Mouse (Mus musculus) CD4-positive helper T cell, adult 2 months (primary cell): ENCODE results near the gene Trim30c.
"Not testable (repeated sequence)": the region's sequence is repeated elsewhere in the genome, so short reads cannot be mapped to it uniquely, and the experiment has no call there.

ENCODE experiments used
- DNase-seq: peaks from one replicate; pipeline ENCODE4 v3.0.0-alpha.2; 2012; ENCODE audit warnings: low read depth, missing footprints, low spot score

The Trim30c gene

DNA sequence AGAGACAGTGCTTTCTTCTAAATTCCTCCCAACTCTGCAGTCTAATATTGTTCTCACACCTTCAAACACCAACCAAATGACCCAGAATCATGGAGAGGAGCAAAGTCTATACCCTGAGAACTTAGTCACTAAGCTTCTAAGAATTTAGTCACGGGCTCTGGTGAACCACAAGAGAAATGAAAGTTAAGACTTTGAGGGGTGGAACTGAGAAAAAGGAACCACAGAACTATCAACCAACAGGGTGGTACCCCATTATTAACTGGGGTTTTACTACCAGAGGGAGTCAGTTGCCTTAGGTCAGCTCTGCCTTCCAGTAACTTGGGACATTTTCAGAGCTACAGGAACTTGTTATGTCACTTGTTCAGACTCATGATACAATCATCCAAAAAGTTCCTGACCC is at the start of gene Trim30c:
Gene Trim30c (minus strand): TSS at position 140 of the 400 bp plus-strand sequence.
- DNase-seq = peak; percentile 11

- DNase-seq = peak; percentile 89
Observed at GRCm38 (mm10) chr7:104445961-104446645, 45.5 kb upstream of the Trim30c start.

DNA sequence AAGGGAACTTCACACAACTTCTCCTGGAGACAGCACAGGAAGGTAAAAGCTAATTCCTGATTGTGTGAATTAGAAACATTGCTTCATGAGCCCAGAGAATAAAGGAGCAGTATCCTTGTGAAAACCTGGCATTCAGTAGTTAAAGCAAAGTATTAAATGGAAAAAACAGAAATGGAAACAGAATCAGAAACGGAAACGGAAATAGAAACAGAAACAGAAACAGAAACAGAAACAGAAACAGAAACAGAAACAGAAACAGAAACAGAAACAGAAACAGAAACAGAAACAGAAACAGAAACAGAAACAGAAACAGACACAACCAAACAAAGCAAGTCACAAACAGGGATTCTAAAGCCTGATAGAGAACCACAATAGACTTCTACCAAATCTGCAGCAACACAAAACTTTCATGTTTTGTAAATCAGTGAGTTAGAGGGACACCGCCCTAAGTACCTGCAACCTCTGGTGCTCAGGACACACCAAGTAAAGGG is 3.9 kb upstream of the Trim30c start:
- DNase-seq = peak; percentile 15

DNA sequence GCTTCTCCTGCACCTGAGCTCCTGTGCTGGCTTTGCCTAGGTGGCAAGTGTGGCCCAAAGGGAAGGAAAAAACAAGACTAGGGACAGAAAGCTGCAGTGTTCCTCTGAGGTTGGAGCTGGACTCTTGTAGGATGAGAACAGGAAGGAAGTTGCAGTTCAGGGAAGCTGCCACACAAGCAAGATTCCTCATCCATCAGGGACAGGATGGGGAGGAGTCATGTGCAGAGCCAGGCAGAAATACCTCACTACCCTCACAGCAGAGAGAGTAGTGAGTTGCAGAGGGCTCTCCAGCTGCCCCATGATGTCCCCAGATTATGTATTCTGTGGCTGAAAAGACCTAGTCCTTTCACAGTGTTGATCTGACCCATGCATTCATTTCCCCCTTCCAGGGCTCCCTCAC is 503 bp upstream of the Trim30c start:
- DNase-seq = no peak

DNA sequence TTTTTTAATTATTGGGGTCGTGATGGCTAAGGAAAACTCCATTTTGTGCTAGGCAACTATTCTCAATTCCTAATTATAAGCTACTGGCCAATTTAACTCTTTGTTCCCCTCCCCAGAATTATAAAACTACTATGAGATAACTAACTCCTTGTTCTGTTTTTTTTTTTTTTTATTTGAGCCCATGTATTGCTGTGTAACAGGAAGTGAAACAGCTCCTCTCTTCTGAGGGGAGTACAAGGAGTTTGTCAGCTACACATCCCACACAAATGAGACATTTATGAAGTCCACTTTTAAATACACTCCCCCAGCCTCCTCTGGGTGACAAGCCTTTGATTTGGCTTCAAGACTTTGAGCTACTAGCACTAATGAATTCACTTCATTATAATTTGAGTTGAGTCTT is 2.1 kb downstream of the Trim30c start:
- DNase-seq = no peak

GRCm38 (mm10) chr7:104369736-104370414 is 30.8 kb downstream of the Trim30c start, which contains the start of gene Trim30b:
Gene Trim30b, minus strand, starts transcription at chr7:104369884.
- peak; percentile 63 for DNase-seq

- DNase-seq = no peak
Observed at GRCm38 (mm10) chr7:104366339-104366738, 34.3 kb downstream of the Trim30c start.

- no peak for DNase-seq
Observed at GRCm38 (mm10) chr7:104353600-104353967, 47.1 kb downstream of the Trim30c start.

GRCm38 (mm10) chr7:104352717-104353599 is 47.7 kb downstream of the Trim30c start, which contains the start of gene Trim12c:
Gene Trim12c, minus strand, starts transcription at chr7:104353362.
- peak; percentile 94 for DNase-seq

GRCm38 (mm10) chr7:104348043-104348442 is 52.6 kb downstream of the Trim30c start:
- DNase-seq = not testable (repeated sequence)

- not testable (repeated sequence) for DNase-seq
Observed at GRCm38 (mm10) chr7:104340744-104341143, 59.9 kb downstream of the Trim30c start.

GRCm38 (mm10) chr7:104335547-104335946 is 65.1 kb downstream of the Trim30c start:
- DNase-seq = not testable (repeated sequence)
